19 mouse cellular contexts compared by ENCODE assay signal in the genomic region with DNA sequence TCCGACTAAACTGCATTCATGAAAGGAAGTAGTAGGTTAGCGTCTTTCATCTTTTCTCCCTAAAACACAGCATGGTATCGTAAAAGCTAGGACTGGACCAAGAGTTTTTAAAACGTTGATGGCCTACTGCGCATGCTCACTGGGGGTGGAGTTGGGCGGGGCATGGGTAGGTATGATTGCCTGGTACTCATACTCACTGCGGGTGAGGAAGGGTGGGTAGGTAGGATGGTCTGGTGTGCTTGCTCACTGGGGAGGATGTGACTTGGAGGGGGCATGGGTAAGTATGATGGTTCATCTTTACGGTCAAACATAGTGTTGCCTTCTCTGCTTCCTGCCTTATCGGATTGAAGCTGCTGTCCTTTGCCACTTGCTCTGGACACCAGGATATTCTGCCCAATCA.
"Had no signal": no experiment of that assay in that cellular context is flagged by ENCODE, and none has a peak within 500 bp of the region (broad histone marks: within the 10 kb centered on the region; RNA-seq: fewer than 3 reads in every experiment).

No protein-coding gene starts in this region.

- H3K27me3 ChIP-seq: midbrain, embryonic 13.5 days; neural tube, embryonic 13.5 days; neural tube, embryonic 15.5 days had no signal

- H3K9ac ChIP-seq: liver, embryonic 14.5 days; lung, embryonic 14.5 days; midbrain, embryonic 13.5 days; neural tube, embryonic 13.5 days; neural tube, embryonic 15.5 days had no signal

- H3K4me1 ChIP-seq: midbrain, embryonic 13.5 days; neural tube, embryonic 13.5 days; neural tube, embryonic 15.5 days had no signal

- H3K27ac ChIP-seq: liver, embryonic 14.5 days; midbrain, embryonic 10.5 days; midbrain, embryonic 13.5 days; neural tube, embryonic 13.5 days; neural tube, embryonic 15.5 days had no signal

- DNase-seq: lung, adult 18-20 months; lung, postnatal 10 days; lung, postnatal 4 days; retina, postnatal 1 day; right cerebral cortex, adult 18-20 months; right cerebral cortex, postnatal 25 days; right cerebral cortex, postnatal 4 days; spleen, adult 18-20 months; thymus, adult 18-20 months; thymus, postnatal 14 days; thymus, postnatal 36 days had no signal

- H3K4me2 ChIP-seq: lung, embryonic 14.5 days; midbrain, embryonic 13.5 days; neural tube, embryonic 13.5 days; neural tube, embryonic 15.5 days had no signal

- H3K36me3 ChIP-seq: midbrain, embryonic 10.5 days; midbrain, embryonic 13.5 days; neural tube, embryonic 13.5 days; neural tube, embryonic 15.5 days had no signal

- ATAC-seq: midbrain, embryonic 13.5 days; midbrain, embryonic 16.5 days had no signal

- H3K9me3 ChIP-seq: midbrain, embryonic 10.5 days; midbrain, embryonic 13.5 days; neural tube, embryonic 15.5 days had no signal

- H3K4me3 ChIP-seq: midbrain, embryonic 10.5 days; midbrain, embryonic 13.5 days; myocyte; neural tube, embryonic 13.5 days; neural tube, embryonic 15.5 days had no signal
